Mouse (Mus musculus) limb, embryonic 14.5 days (tissue): Measurements from ENCODE around the gene Acad12. TPM values are rescaled to one million over a fixed set of nuclear protein-coding genes. Genes with fewer than 3 reads are reported as not detected.
A peak's percentile ranks its signal among the peaks of the same experiment; 100 is the strongest.

Source experiments
- ATAC-seq: fragments of 200-750 bp; cut with Nextera tagmentation; 2 replicates; pipeline ENCODE4 v1.8.0; 2017; ENCODE audit warnings: low read depth, moderate number of reproducible peaks, moderate TSS enrichment; ENCODE audit not compliant: low FRiP score
- DNase-seq: peaks from one replicate; pipeline ENCODE4 v3.0.0-alpha.2; 2015; ENCODE audit warnings: low spot score
- H3K27ac ChIP-seq: fragments of 300-500 bp; sonication (generic); replicated peaks from 2 replicates; pipeline ENCODE4 v1.5.1; 2014; ENCODE audit warnings: low read depth, mild to moderate bottlenecking, low read length, moderate library complexity, mixed read lengths
- H3K27me3 ChIP-seq: fragments of 300-500 bp; sonication (generic); 2 replicates; pipeline ENCODE4 v1.6.1; 2014; ENCODE audit warnings: low read length, mixed read lengths; ENCODE audit not compliant: control insufficient read depth, insufficient read depth
- H3K36me3 ChIP-seq: fragments of 300-500 bp; sonication (generic); 2 replicates; pipeline ENCODE4 v1.6.1; 2014; ENCODE audit warnings: mild to moderate bottlenecking, low read length, moderate library complexity, mixed read lengths; ENCODE audit not compliant: control insufficient read depth, insufficient read depth
- H3K4me1 ChIP-seq: fragments of 300-500 bp; sonication (generic); 2 replicates; pipeline ENCODE4 v1.6.1; 2014; ENCODE audit warnings: antibody characterized with exemption, low read length, mixed read lengths; ENCODE audit not compliant: control insufficient read depth, insufficient read depth
- H3K4me2 ChIP-seq: fragments of 300-500 bp; sonication (generic); replicated peaks from 2 replicates; pipeline ENCODE4 v1.6.1; 2014; ENCODE audit warnings: low read depth, mild to moderate bottlenecking, low read length, moderate library complexity; ENCODE audit not compliant: severe bottlenecking
- H3K4me3 ChIP-seq: fragments of 300-500 bp; sonication (generic); replicated peaks from 2 replicates; pipeline ENCODE4 v1.5.1; 2014; ENCODE audit warnings: low read length
- H3K9ac ChIP-seq: fragments of 300-500 bp; sonication (generic); 2 replicates; pipeline ENCODE4 v1.6.1; 2014; ENCODE audit warnings: mild to moderate bottlenecking, low read depth, low read length, moderate library complexity; ENCODE audit not compliant: severe bottlenecking
- H3K9me3 ChIP-seq: fragments of 300-500 bp; sonication (generic); 2 replicates; pipeline ENCODE4 v1.6.1; 2016; ENCODE audit warnings: low read length; ENCODE audit not compliant: control insufficient read depth
- POLR2A ChIP-seq: fragments of 200-500 bp; IDR thresholded peaks from 2 replicates; pipeline ENCODE4 v1.8.0; 2012; ENCODE audit warnings: inconsistent platforms, mild to moderate bottlenecking, moderate library complexity, borderline replicate concordance; ENCODE audit not compliant: insufficient read depth, insufficient read length; ENCODE audit errors: extremely low read depth
- WGBS: fragments of 180-500 bp; shearing (Covaris S2); extraction: QIAGEN DNeasy Blood & Tissue Kit; methylation state at CpG from one replicate; pipeline ENCODE4 v1.1.7; 2014; 5-methylcytosine and 5-hydroxymethylcytosine counted together
- polyA plus RNA-seq, 2 experiments: library from polyadenylated mRNA; depleted of rRNA in 1 of 2; stranded (reverse) in 1 of 2; unstranded in 1 of 2; fragments of >200 nt; fragmentation: Nextera tagmentation in 1 of 2; extraction: Ambion mirVana in 1 of 2; gene quantifications; 2 replicates each; pipeline versions ENCODE4 v1.2.1 to v1.2.3; 2012 to 2014

The Acad12 gene
- polyA plus RNA-seq, 2 experiments = 1.6 to 2.0 TPM

DNA sequence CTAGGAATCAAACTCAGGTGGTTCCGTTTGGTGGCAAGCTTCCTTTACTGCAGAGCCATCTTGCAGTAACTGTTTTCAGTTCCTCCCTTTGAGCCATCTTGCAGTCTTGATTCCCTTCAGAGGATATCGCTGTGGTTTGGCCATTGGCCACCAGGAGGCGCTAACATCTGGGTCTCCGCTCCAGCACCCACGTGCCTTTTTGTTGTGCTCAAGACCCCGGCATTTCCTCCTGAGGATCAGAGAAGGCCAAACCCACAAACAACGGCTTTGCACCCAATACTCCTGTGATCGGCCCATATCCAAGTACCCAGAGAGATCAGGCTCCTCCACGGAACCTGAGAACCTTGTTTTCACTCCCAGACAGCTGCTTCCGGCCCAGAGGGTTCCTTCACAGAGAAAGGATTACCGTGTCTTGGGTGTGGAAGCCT, 54.3 kb downstream of the Acad12 start:
- Histone ChIP-seq H3K4me1 (0 out of 2 replicates have a peak, but pooled peaks cover 4% of the 10 kb centered on the region), H3K9ac (0 out of 2 replicates have a peak overlapping the region, but pooled peaks have one; percentile 4), H3K4me2 (peak overlapping the region; percentile 28), H3K36me3 (peaks cover 18% of the 10 kb centered on the region), H3K27ac (no peak overlapping the region), H3K27me3 (no peaks in the 10 kb centered on the region), H3K4me3 (peak overlapping the region; percentile 10; the same call in 1 of the 2 replicates), H3K9me3 (no peaks in the 10 kb centered on the region)
- TF ChIP-seq POLR2A = no peak
- WGBS = 10% methylated on average over 11 of the region's 11 CpGs
- peak; percentile 82 for DNase-seq
- peak; percentile 71; the same call in 1 of the 2 replicates for ATAC-seq

DNA sequence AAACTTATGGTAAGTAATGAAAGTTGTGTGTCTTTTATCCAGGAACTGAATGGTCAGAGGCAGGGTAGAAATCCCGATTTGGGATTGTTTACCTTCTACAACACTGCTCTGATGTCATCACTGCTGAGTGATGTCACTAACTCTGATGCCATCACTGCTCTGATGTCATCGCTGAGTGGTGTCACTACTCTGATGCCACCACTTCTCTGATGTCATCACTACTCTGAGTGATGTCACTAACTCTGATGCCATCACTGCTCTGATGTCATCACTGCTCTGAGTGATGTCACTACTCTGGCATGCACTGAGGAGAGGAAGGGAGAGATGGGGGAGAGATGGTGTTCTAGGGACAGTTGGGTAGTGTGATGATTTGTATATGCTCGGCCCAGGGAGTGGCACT, 56.3 kb downstream of the Acad12 start:
- no peak for TF ChIP-seq POLR2A
- no peak for DNase-seq
- H3K4me3 ChIP-seq = no peak overlapping the region

DNA sequence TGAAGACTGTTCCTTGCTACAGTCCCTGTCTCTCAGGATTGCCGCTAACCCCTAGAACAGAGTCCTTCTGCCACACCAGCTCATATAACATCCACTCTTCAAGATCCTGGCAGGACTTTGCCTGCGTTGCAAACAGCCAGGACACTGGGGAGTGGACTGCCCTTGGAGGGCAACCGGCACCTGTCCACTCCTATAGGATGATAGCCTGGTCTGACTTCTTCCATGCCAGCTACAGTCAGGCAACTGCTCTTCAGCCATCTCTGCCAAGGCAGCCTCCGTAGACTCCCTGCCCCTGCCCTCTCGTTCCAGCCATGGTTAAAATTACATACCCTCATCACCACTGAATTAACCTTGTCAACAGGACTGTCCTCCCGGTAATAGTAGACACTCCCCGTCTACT, 69.5 kb downstream of the Acad12 start:
- Histone ChIP-seq H3K9me3 (0 out of 2 replicates have a peak, but pooled peaks cover 3% of the 10 kb centered on the region), H3K27ac (no peak overlapping the region), H3K4me1 (peaks cover 11% of the 10 kb centered on the region), H3K9ac (no peak overlapping the region), H3K4me3 (no peak overlapping the region), H3K27me3 (no peaks in the 10 kb centered on the region), H3K36me3 (no peaks in the 10 kb centered on the region), H3K4me2 (no peak overlapping the region)
- no peak for TF ChIP-seq POLR2A
- WGBS = 83% methylated on average over 7 of the region's 7 CpGs
- ATAC-seq = no peak
- DNase-seq = no peak

More for the DNA sequence above, 56.3 kb downstream of the Acad12 start:
- no peak overlapping the region for H3K4me2 ChIP-seq
- H3K4me1 ChIP-seq = 0 out of 2 replicates have a peak, but pooled peaks cover 4% of the 10 kb centered on the region
- no peaks in the 10 kb centered on the region for H3K36me3 ChIP-seq
- ATAC-seq = no peak
- no peak overlapping the region for H3K9ac ChIP-seq
- no peak overlapping the region for H3K27ac ChIP-seq
- 89% methylated on average over 3 of the region's 3 CpGs for WGBS
- no peaks in the 10 kb centered on the region for H3K9me3 ChIP-seq
- no peaks in the 10 kb centered on the region for H3K27me3 ChIP-seq

DNA sequence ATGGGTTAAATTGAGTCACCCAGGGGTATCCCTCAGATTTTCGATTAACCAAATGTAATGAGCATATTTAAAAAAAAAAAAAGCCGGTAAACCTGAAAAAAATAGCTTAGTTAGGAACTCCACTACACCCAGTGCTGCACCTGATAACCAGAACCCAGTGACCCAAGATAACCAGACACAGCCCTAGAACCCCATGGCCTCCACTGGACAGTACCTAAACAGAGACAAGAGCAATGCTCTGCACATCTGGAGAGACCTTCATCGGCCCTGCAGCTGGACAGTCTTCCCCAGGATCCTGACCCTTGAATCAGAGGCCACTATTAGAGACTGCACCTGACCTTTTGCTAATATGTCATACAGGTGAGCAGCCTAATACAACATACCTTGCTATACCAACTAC, 71.7 kb downstream of the Acad12 start:
- no peak overlapping the region for H3K9ac ChIP-seq
- no peak overlapping the region for H3K4me3 ChIP-seq
- ATAC-seq (no peak), DNase-seq (no peak)
- no peak overlapping the region for H3K4me2 ChIP-seq
- no peaks in the 10 kb centered on the region for H3K36me3 ChIP-seq
- peaks cover 12% of the 10 kb centered on the region for H3K4me1 ChIP-seq
- no peak overlapping the region for H3K27ac ChIP-seq
- TF ChIP-seq POLR2A = no peak
- 0 out of 2 replicates have a peak, but pooled peaks cover 3% of the 10 kb centered on the region for H3K9me3 ChIP-seq
- 87% methylated on average over 3 of the region's 3 CpGs for WGBS
- no peaks in the 10 kb centered on the region for H3K27me3 ChIP-seq

Other genes with a start within 250 kb of the Acad12 start
- 102 and 109 TPM in 2 replicates for gene Trafd1, start 233.3 kb downstream of the Acad12 start, polyA plus RNA-seq (2012; rRNA removed)
- 70.2 and 74.7 TPM in 2 replicates for gene Trafd1, start 233.3 kb downstream of the Acad12 start, polyA plus RNA-seq (2014; fragmentation: Nextera tagmentation; extraction: Ambion mirVana)
- 20.2 and 20.9 TPM in 2 replicates for gene Naa25, start 221.0 kb downstream of the Acad12 start, polyA plus RNA-seq (2012; rRNA removed)
- gene Naa25, start 221.0 kb downstream of the Acad12 start, polyA plus RNA-seq (2014; fragmentation: Nextera tagmentation; extraction: Ambion mirVana) = 39.8 and 41.2 TPM in 2 replicates
- 2.4 and 3.4 TPM in 2 replicates for gene Tmem116, start 167.0 kb downstream of the Acad12 start, polyA plus RNA-seq (2012; rRNA removed)
- 1.5 and 2.9 TPM in 2 replicates for gene Tmem116, start 167.0 kb downstream of the Acad12 start, polyA plus RNA-seq (2014; fragmentation: Nextera tagmentation; extraction: Ambion mirVana)
- 113 and 161 TPM in 2 replicates for gene Erp29, start 166.4 kb downstream of the Acad12 start, polyA plus RNA-seq (2012; rRNA removed)
- 159 and 162 TPM in 2 replicates for gene Erp29, start 166.4 kb downstream of the Acad12 start, polyA plus RNA-seq (2014; fragmentation: Nextera tagmentation; extraction: Ambion mirVana)
- not detected in 2 replicates for gene Adam1b, start 115.5 kb downstream of the Acad12 start, polyA plus RNA-seq (2012; rRNA removed)
- 0.18 TPM in 1 of 2 replicates, not detected in the other for gene Adam1b, start 115.5 kb downstream of the Acad12 start, polyA plus RNA-seq (2014; fragmentation: Nextera tagmentation; extraction: Ambion mirVana)
- 14.7 and 15.3 TPM in 2 replicates for gene Adam1a, start 73.5 kb downstream of the Acad12 start, polyA plus RNA-seq (2012; rRNA removed)
- gene Adam1a, start 73.5 kb downstream of the Acad12 start, polyA plus RNA-seq (2014; fragmentation: Nextera tagmentation; extraction: Ambion mirVana) = 1.3 and 1.9 TPM in 2 replicates
- gene Gm42878, start 73.5 kb downstream of the Acad12 start, polyA plus RNA-seq (2012; rRNA removed) = 0.28 and 0.31 TPM in 2 replicates
- gene Gm42878, start 73.5 kb downstream of the Acad12 start, polyA plus RNA-seq (2014; fragmentation: Nextera tagmentation; extraction: Ambion mirVana) = 0.69 TPM in 1 of 2 replicates, not detected in the other
- gene Mapkapk5, start 73.0 kb downstream of the Acad12 start, polyA plus RNA-seq (2012; rRNA removed) = 89.2 and 110 TPM in 2 replicates
- gene Mapkapk5, start 73.0 kb downstream of the Acad12 start, polyA plus RNA-seq (2014; fragmentation: Nextera tagmentation; extraction: Ambion mirVana) = 60.4 and 61.6 TPM in 2 replicates
- 328 and 418 TPM in 2 replicates for gene Aldh2, start 25.1 kb downstream of the Acad12 start, polyA plus RNA-seq (2012; rRNA removed)
- gene Aldh2, start 25.1 kb downstream of the Acad12 start, polyA plus RNA-seq (2014; fragmentation: Nextera tagmentation; extraction: Ambion mirVana) = 108 and 134 TPM in 2 replicates
- gene Acad10, start 41.6 kb upstream of the Acad12 start, polyA plus RNA-seq (2012; rRNA removed) = 2.6 and 2.7 TPM in 2 replicates
- gene Acad10, start 41.6 kb upstream of the Acad12 start, polyA plus RNA-seq (2014; fragmentation: Nextera tagmentation; extraction: Ambion mirVana) = 1.3 and 2.2 TPM in 2 replicates
- 26.1 and 28.2 TPM in 2 replicates for gene Brap, start 41.6 kb upstream of the Acad12 start, polyA plus RNA-seq (2012; rRNA removed)
- gene Brap, start 41.6 kb upstream of the Acad12 start, polyA plus RNA-seq (2014; fragmentation: Nextera tagmentation; extraction: Ambion mirVana) = 44.6 and 52.7 TPM in 2 replicates
- gene Atxn2, start 92.4 kb upstream of the Acad12 start, polyA plus RNA-seq (2012; rRNA removed) = 156 and 220 TPM in 2 replicates
- gene Atxn2, start 92.4 kb upstream of the Acad12 start, polyA plus RNA-seq (2014; fragmentation: Nextera tagmentation; extraction: Ambion mirVana) = 87.2 and 108 TPM in 2 replicates
- 24.1 and 34.9 TPM in 2 replicates for gene Sh2b3, start 218.7 kb upstream of the Acad12 start, polyA plus RNA-seq (2012; rRNA removed)
- gene Sh2b3, start 218.7 kb upstream of the Acad12 start, polyA plus RNA-seq (2014; fragmentation: Nextera tagmentation; extraction: Ambion mirVana) = 18.5 and 19.7 TPM in 2 replicates
- 30.1 and 40.2 TPM in 2 replicates for gene Pheta1, start 230.0 kb upstream of the Acad12 start, polyA plus RNA-seq (2012; rRNA removed)
- 21.3 and 28.0 TPM in 2 replicates for gene Pheta1, start 230.0 kb upstream of the Acad12 start, polyA plus RNA-seq (2014; fragmentation: Nextera tagmentation; extraction: Ambion mirVana)